Mouse (Mus musculus) 3T3-L1 (cell line): ENCODE data around the gene Gna11.

Source experiments
- DNase-seq: peaks from one replicate; pipeline ENCODE4 v3.0.0-alpha.2; 2015; ENCODE audit warnings: low read depth, low spot score

Gna11 gene

GRCm38 (mm10) chr10:81545161-81545747, at the start of gene Gna11:
TSS of gene Gna11 (minus strand) at chr10:81545190.
- DNase-seq, result peak; percentile 94

GRCm38 (mm10) chr10:81593935-81594334, 48.9 kb upstream of the Gna11 start:
- no peak for DNase-seq

- DNase-seq, result no peak
Measured at GRCm38 (mm10) chr10:81593223-81593622, 48.2 kb upstream of the Gna11 start.

GRCm38 (mm10) chr10:81592631-81593030, 47.6 kb upstream of the Gna11 start:
- no peak for DNase-seq

GRCm38 (mm10) chr10:81591846-81592245, 46.9 kb upstream of the Gna11 start:
- DNase-seq, result peak; percentile 33

GRCm38 (mm10) chr10:81588739-81589138, 43.7 kb upstream of the Gna11 start:
- no peak for DNase-seq

GRCm38 (mm10) chr10:81583347-81583746, 38.4 kb upstream of the Gna11 start:
- no peak for DNase-seq

GRCm38 (mm10) chr10:81580441-81581070, 35.6 kb upstream of the Gna11 start:
- DNase-seq, result no peak

GRCm38 (mm10) chr10:81579967-81580366, 35.0 kb upstream of the Gna11 start:
- DNase-seq, result no peak

- DNase-seq, result peak; percentile 54
Measured at GRCm38 (mm10) chr10:81575695-81576094, 30.7 kb upstream of the Gna11 start.

- DNase-seq, result no peak
Measured at GRCm38 (mm10) chr10:81575208-81575631, 30.2 kb upstream of the Gna11 start.

- DNase-seq, result no peak
Measured at GRCm38 (mm10) chr10:81574081-81575056, 29.4 kb upstream of the Gna11 start, which contains the start of gene Tle2. TSS of gene Tle2 (plus strand) at chr10:81574561.

- DNase-seq, result no peak
Measured at GRCm38 (mm10) chr10:81572975-81573374, 28.0 kb upstream of the Gna11 start.

GRCm38 (mm10) chr10:81572133-81572671, 27.2 kb upstream of the Gna11 start:
- DNase-seq, result no peak

GRCm38 (mm10) chr10:81571501-81571876, 26.5 kb upstream of the Gna11 start:
- DNase-seq, result peak; percentile 99

GRCm38 (mm10) chr10:81570831-81571500, 26.0 kb upstream of the Gna11 start:
- peak; percentile 92 for DNase-seq

- peak; percentile 46 for DNase-seq
Measured at GRCm38 (mm10) chr10:81570238-81570800, 25.3 kb upstream of the Gna11 start.

GRCm38 (mm10) chr10:81569507-81570237, 24.7 kb upstream of the Gna11 start:
- DNase-seq, result no peak

- no peak for DNase-seq
Measured at GRCm38 (mm10) chr10:81568381-81569191, 23.6 kb upstream of the Gna11 start.
